Mouse (Mus musculus) c-Kit-positive CD71-positive TER-119-negative erythroid progenitor cells, embryonic 14.5 days (primary cell): ENCODE data around the gene Kdm4a.

Experiments
- DNase-seq: peaks from one replicate; pipeline ENCODE4 v3.0.0-alpha.2; 2013; ENCODE audit warnings: low read depth

The Kdm4a gene

GRCm38 (mm10) chr4:118179467-118180300, at the start of gene Kdm4a:
TSS of gene Kdm4a (minus strand) at chr4:118180043.
- peak; percentile 95 for DNase-seq

DNA sequence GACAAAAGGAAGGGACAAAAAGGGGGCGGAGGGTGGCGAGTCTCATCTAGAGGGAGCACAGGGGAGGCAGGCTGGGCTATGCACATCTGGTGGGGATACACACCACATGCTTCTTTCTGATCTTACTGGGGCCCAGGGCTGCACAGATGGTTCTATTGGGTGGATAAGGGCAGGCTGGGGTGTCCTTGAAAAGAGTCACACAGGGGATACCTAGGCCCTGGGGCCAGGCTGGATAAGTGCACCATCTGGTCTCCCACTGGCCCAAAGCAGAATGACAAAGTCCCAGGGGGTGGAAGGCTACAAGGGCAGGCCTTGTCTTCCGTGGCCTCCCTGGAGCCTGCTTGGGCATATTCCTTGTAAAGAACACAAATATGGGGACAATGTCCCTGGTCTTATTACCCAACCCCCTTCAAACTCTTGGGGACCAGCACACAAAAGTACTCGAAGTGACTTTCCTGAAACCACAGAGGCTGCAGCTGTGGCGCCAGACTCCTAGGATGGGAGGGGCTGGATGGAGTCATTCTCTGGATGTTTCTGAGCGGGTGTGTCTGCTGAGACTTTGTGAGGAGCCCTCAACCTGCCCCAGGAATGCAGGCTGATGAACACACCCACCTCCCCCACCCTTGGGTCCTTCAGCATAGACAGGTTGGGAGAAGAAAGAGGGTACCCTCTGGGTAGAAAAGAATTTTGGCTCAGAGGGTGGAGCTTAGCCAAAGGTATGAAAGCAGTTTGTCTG, 49.4 kb upstream of the Kdm4a start:
- no peak for DNase-seq

GRCm38 (mm10) chr4:118227398-118227797, 47.6 kb upstream of the Kdm4a start:
- no peak for DNase-seq

DNA sequence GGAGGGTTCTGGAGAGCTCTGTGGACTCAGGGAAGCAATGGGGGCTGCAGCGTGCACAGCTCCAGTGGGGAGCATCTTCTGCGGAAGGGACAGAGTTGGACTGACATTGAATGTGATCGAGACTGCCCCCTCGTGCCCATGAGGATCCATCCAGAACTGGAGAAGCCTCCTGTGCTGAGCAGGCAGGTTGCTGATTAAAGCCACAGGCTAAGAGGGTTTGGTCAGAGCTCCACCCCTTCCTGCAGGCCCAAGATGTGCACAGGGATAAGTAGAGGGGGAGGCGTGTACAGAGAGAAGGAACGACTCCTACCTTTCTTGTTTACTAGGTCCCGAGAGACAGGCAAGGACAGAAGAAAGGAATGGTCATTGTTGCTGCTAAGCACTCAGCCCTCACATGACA, 41.4 kb upstream of the Kdm4a start:
- no peak for DNase-seq

DNA sequence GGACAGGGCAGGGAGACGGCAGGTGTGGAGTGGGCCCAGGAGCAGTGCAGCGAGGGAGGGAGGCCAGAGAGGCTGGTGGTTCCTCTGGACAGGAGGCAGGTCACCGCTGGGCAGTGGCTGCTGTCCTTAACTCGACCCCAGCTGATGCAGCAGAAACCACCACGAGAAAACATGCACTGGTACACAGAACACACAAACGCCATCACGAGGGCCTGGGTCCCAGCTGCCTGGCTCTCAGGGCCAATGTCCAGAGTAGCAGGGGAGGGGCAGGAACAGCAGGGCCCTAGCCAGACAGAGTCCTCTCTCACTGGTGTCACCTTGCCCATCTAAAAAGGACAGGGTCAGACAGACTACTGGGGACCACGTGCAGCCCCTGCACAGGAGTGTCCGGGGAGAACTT, 40.9 kb upstream of the Kdm4a start:
- no peak for DNase-seq

DNA sequence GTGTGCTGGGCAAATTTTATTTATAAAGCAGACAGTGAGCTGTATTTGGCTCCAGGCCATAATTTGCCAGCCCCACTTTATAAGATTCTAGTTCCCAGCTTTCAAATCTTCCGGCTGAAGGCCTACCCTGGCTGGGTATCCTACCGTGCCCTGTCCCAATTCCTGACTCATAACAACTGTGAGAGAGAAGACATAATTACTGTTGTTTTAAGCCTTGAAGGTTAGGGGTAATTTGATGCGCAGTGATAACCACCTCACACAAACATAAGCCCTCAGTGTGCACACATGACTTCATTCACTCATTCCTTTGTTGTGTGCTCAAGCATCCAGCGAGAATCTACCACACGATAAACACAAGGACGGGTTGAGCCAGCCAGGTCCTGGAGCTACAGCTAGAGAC, 39.6 kb upstream of the Kdm4a start:
- no peak for DNase-seq

DNA sequence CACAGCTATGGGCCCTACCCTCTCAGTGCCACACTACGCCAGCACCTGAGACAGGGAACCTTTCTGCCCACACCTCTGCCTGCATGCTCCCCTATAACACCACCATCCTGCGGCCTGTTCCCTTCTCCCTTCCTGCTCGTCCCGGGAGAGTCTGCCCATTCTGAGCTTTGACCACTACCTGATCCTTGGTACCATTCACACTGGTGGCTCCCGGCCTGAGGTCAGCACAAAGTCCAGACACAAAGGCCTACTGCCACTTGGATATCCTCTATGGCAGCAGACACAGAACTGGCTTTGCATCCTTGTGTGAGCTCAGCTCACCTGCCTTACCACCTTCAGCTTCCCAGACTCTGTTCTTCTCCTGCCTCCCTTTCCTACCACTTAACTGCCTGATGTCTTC, 38.7 kb upstream of the Kdm4a start:
- DNase-seq = no peak

DNA sequence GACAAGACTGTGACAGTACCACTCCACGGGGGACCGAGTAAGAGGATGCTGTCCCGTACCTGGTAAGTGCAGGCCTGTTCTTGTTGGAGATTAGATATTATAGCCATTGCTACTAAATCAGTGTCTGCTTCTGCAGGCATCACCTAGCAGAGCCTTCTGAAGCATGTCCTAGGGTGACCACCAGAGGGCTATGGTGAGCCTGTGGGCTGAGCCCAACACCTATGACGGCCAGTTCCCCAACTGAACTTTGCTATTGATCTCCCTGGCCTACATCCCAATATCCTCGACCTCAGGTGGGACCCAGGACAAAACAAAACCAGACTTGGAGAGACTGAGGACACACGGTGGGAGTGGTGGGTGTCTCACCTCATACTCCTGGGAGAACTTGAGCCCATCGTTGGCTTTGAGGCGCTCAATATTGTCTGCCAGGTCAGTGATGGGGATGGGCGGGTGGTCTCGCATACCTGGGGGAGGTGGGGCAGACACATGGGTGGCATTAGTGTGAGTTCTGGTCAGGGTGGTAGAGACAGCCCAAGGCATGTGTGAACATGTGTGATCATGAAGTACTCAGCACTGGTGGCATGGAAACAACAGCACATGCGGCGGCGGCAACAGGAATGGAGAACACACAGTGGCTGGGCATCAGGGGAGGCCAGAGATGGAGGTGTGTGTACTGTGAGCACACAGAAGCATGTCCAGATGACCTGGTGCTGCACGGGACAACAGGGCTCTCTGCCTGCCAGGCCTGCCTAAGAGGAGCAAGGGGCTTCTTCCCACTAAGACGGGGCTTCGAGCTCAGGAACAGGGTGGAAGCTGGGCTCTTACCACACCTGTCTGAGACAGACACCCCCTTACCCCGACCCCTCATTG, 37.1 kb upstream of the Kdm4a start:
- no peak for DNase-seq

GRCm38 (mm10) chr4:118214891-118215290, 35.0 kb upstream of the Kdm4a start:
- DNase-seq = no peak

- no peak for DNase-seq
Measured at GRCm38 (mm10) chr4:118206918-118207640, 27.2 kb upstream of the Kdm4a start.

DNA sequence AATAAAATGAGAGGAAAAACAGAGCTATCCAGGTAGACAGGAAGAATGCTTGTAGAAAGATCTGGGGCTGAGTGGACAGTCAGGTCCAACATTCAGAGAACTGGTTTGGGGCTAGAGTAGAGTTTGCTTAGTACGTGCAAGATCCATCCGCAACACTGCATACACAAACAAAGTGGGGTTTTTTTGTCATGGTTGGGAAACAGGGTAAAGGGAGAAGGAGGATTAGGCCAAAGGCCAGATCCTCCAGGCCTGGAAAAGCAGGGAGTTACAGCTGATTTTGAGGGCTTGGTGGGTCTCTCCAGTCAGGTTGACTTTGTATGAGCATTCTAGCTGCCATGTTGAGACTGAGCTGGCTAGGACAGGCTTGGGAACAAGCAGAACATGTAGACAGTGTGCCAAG, 26.1 kb upstream of the Kdm4a start:
- DNase-seq = no peak

DNA sequence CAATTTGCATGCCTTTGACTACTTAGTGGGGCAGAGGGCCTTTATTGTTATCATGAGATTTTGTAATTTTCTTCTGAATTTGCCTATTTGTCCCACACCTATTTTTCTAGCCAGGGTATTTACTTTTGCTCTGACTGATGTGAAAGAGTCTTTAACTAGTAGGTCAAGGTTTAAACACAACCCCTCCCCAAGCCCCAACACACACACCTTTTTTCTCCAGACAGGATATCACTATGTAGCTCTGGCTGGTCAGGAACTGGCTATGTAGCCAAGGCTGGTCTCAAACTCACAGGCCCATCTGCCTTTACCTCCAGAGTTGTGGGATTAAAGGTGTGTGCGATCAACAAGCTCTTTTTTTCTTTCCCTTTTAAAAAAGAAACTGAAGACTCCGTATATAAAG, 19.2 kb upstream of the Kdm4a start:
- DNase-seq = no peak

DNA sequence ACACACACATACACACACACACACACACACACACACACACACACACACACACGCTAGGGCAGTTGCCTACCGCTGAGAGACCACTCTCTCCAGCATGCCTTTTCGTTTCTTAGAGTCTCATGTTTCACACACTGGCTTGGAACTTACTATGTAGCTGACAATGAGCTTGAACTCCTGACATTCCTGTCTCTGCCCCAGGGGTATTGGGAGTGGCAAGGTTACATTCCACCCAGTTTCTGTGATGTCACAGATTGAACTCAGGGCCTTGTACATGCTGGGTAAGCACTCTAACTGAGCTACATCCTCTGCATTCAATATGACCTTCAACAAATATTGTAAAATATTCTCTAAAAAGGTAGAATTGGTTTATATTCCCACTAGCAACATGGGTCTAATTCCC, 18.8 kb upstream of the Kdm4a start:
- DNase-seq = no peak

GRCm38 (mm10) chr4:118196185-118196584, 16.3 kb upstream of the Kdm4a start:
- DNase-seq = no peak

DNA sequence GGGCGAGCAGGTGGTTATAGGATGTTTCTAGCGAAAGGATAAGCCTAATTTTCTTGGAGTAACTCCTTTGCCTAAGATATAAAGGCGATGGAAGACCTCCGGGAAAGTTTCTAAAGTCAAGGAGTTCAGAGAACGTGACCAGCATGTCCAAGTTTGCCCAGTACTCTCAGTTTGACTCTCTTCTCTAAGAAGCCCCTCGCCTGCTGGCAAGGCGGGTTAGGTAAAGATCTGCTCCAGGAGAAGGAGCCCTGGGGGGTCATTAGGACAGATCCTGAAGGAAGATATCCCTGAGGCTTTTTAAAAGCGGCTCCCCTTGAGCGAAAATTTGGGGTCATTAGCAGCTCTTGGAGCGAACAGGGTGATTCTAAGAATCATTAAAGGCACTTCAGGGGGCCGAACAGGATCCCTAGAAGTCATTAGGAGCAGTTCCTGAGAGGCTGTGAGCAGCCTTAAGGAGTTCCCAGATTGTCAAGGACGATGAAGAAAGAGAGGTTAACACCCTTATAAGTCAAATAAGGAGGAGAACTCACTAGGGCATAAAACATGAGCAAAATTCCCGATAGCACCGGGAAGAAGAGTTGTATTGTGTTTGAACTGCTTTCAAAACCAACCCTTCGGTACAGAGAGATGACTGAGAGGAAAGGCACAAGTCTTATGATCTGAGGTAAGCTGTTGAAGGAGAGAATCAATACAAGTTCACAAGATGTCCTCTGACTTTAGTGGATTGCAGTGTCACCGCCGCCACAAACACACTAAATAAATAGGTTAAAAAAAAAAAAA, 648 bp upstream of the Kdm4a start:
- peak; percentile 24 for DNase-seq

DNA sequence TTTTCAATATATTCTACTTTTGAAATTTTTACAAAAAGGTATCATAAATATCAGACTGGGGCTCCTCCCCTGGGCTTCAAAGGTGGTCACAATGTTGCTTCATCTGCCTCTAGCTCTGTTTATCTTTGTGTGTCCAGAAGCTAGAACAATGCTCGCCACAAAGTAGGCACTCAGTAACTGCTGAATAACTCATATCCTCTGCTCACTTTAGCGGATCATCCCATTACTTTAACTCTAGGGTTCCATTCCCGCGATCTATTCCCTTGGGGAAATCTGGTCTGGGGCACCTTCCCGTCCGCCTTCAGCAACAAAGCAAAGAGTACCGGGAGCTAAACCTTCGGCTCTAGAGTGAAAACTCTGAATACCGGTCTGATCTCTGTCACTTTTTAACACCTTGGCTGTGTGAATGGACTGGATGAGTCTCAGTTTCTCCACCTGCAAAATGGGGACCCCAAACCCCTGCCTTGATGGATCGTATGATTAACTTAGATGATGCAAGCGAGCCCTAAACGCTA, 834 bp downstream of the Kdm4a start:
- DNase-seq = peak; percentile 20

- DNase-seq = no peak
Measured at GRCm38 (mm10) chr4:118172461-118172860, 7.4 kb downstream of the Kdm4a start.

- peak; percentile 14 for DNase-seq
Measured at GRCm38 (mm10) chr4:118171006-118171405, 8.8 kb downstream of the Kdm4a start.

- no peak for DNase-seq
Measured at GRCm38 (mm10) chr4:118162123-118162522, 17.7 kb downstream of the Kdm4a start.

DNA sequence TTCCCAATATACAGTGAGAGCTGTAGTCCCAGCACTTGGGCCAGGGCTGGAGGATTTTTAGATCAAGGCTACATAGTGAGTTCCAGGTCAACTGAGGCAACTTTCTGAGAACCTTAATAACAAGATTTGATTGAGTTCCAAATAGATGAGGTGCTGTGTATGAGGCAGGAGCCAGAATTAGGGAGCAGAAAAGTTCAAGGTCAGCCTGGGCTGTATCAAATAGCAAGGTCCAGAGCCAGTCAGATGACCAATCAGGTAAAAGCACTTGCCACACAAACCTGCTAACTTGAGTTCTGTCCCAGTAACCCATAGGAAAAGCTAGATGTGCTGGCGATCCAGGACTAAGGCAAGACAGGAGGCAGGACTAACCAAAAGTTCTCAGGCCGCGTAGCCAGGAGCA, 22.2 kb downstream of the Kdm4a start:
- no peak for DNase-seq

DNA sequence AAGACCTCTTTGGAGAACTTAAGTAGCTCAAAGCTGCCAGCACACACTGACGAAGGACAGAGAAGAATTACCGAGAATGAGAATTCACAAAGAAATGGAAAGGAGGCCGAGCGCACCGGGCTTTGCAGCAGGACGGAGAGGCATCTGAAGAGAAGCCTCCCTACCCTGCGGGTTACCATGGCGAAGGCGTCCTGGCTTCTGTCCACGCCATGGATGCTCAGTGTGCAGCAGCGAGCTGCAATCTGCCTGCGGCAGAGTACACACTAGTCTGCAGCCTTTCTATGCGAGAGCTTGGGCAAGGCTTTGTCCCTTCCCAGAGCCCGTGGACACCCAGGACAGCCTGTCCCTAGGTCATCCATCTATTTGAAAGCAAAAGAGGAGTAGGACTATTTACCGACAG, 23.3 kb downstream of the Kdm4a start:
- no peak for DNase-seq
